8 mouse cellular contexts compared by ENCODE assay signal in the genomic region with DNA sequence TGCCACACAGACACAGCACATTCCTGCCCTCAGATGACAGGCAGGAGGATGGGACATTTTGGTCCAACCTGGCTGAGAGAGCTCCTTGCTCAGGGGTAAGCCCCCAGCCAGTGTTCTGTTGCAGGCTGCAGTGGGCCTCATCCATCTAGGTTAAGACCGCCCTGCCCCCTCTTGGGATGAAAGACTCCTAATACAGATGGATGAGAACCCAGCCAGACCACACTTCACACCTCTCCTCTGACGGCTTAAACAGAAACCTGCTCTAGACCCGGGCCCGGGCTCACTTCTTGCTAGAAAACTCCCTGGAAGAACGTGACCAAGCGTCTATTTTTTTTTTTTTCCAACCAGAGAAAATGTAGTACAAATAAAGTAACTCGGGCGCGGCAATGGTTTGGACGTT. TPM values are rescaled to one million over a fixed set of nuclear protein-coding genes. Genes with fewer than 3 reads are reported as not detected.
DNase-seq lines count a peak whose midpoint lies in the region; ATAC-seq and TF ChIP-seq lines count a peak whose summit lies in the region.

No protein-coding gene starts in this region.

- H3K36me3 ChIP-seq in heart, embryonic 13.5 days, result no peaks in the 10 kb centered on the region
- no peaks in the 10 kb centered on the region for H3K36me3 ChIP-seq in heart, adult 2 months (ENCODE audit: control insufficient read depth, insufficient read depth, low read length)
- no peaks in the 10 kb centered on the region for H3K36me3 ChIP-seq in hindbrain, embryonic 14.5 days (replicated peaks; ENCODE audit: control insufficient read depth, insufficient read depth)
- H3K36me3 ChIP-seq in midbrain, postnatal 0 days (ENCODE audit: insufficient read depth, low read length), result no peaks in the 10 kb centered on the region

- TF ChIP-seq EP300 in heart, adult 2 months (IDR thresholded peaks at IDR 0.05; ENCODE audit: insufficient read depth, low read depth, low read length), result no peak

- no peak overlapping the region for H3K9ac ChIP-seq in heart, embryonic 13.5 days
- no peak overlapping the region for H3K9ac ChIP-seq in heart, adult 2 months (ENCODE audit: low read depth, low read length)
- no peak overlapping the region for H3K9ac ChIP-seq in hindbrain, embryonic 14.5 days
- peak overlapping the region; percentile 63; the same call in 1 of the 2 replicates for H3K9ac ChIP-seq in midbrain, postnatal 0 days (replicated peaks; ENCODE audit: low read length, poor library complexity, severe bottlenecking)

- no peak overlapping the region for H3K27ac ChIP-seq in heart, embryonic 13.5 days (replicated peaks)
- no peak overlapping the region for H3K27ac ChIP-seq in heart, adult 2 months
- no peak overlapping the region for H3K27ac ChIP-seq in hindbrain, embryonic 14.5 days
- H3K27ac ChIP-seq in midbrain, postnatal 0 days (ENCODE audit: low read depth, low read length), result 0 out of 2 replicates have a peak overlapping the region, but pooled peaks have one; percentile 9

- H3K9me3 ChIP-seq in heart, embryonic 13.5 days, result no peaks in the 10 kb centered on the region
- no peaks in the 10 kb centered on the region for H3K9me3 ChIP-seq in hindbrain, embryonic 14.5 days (ENCODE audit: control insufficient read depth, low read length)
- H3K9me3 ChIP-seq in midbrain, postnatal 0 days (ENCODE audit: low read length), result no peaks in the 10 kb centered on the region

- no peak for TF ChIP-seq CTCF in heart, adult 2 months (IDR thresholded peaks at IDR 0.05)
- TF ChIP-seq CTCF in midbrain, postnatal 0 days (IDR thresholded peaks at IDR 0.05), result no peak

- no peak for DNase-seq in heart, adult 2 months
- peak; percentile 41 for DNase-seq in embryo, embryonic 11 days
- no peak for DNase-seq in hindbrain, embryonic 14.5 days (ENCODE audit: low spot score)
- DNase-seq in midbrain, postnatal 0 days (ENCODE audit: low spot score), result peak; percentile 15
- DNase-seq in urinary bladder, postnatal 10 days (ENCODE audit: low spot score), result no peak
- DNase-seq in frontal cortex, postnatal 36 days (ENCODE audit: low spot score in 2 of 2), result no peak
- no peak for DNase-seq in adrenal gland, postnatal 10 days

- intact Hi-C loops in heart, adult 2 months (cut with DNase I), result loop anchor here (5.0 kb wide), 1 partner anchor 97 kb away; the partner anchor contains the start of gene Med27

- no peak for TF ChIP-seq POLR2A in heart, adult 2 months (IDR thresholded peaks at IDR 0.05; ENCODE audit: insufficient read depth, low read depth, low read length)

- H3K4me3 ChIP-seq in heart, embryonic 13.5 days, result peak overlapping the region; percentile 73; the same call in 1 of the 2 replicates
- no peak overlapping the region; the same call in 1 of the 2 replicates for H3K4me3 ChIP-seq in heart, adult 2 months
- peak overlapping the region; percentile 49 for H3K4me3 ChIP-seq in hindbrain, embryonic 14.5 days (replicated peaks; ENCODE audit: low read length)
- H3K4me3 ChIP-seq in midbrain, postnatal 0 days (ENCODE audit: low read depth, low read length), result peak overlapping the region; percentile 60

- 7% methylated on average over 10 of the region's 10 CpGs for WGBS in heart, embryonic 13.5 days
- 30% methylated on average over 10 of the region's 10 CpGs for WGBS in heart, adult 2 months
- 5% methylated on average over 10 of the region's 10 CpGs for WGBS in hindbrain, embryonic 14.5 days
- 5% methylated on average over 10 of the region's 10 CpGs for WGBS in midbrain, postnatal 0 days

- ATAC-seq in heart, embryonic 13.5 days (ENCODE audit: extremely low read depth, insufficient number of reproducible peaks, low FRiP score, low TSS enrichment), result no peak
- ATAC-seq in hindbrain, embryonic 14.5 days (ENCODE audit: low FRiP score), result no peak
- ATAC-seq in midbrain, postnatal 0 days (ENCODE audit: low FRiP score), result no peak

- H3K4me2 ChIP-seq in heart, embryonic 13.5 days, result peak overlapping the region; percentile 93
- H3K4me2 ChIP-seq in hindbrain, embryonic 14.5 days (replicated peaks), result peak overlapping the region; percentile 97
- H3K4me2 ChIP-seq in midbrain, postnatal 0 days (ENCODE audit: low read depth, low read length, poor library complexity, severe bottlenecking), result peak overlapping the region; percentile 99

- peaks cover 43% of the 10 kb centered on the region for H3K4me1 ChIP-seq in heart, embryonic 13.5 days
- H3K4me1 ChIP-seq in heart, adult 2 months (ENCODE audit: control insufficient read depth, insufficient read depth, low read length), result no peaks in the 10 kb centered on the region
- peaks cover 55% of the 10 kb centered on the region; the same call in 1 of the 2 replicates for H3K4me1 ChIP-seq in hindbrain, embryonic 14.5 days (replicated peaks; ENCODE audit: control insufficient read depth, insufficient read depth, low read length)
- H3K4me1 ChIP-seq in midbrain, postnatal 0 days (ENCODE audit: insufficient read depth, low read length), result peaks cover 19% of the 10 kb centered on the region

- H3K27me3 ChIP-seq in heart, embryonic 13.5 days (replicated peaks), result peaks cover 100% of the 10 kb centered on the region
- H3K27me3 ChIP-seq in heart, adult 2 months (ENCODE audit: control insufficient read depth, insufficient read depth, low read length), result 0 out of 2 replicates have a peak, but pooled peaks cover 1% of the 10 kb centered on the region
- peaks cover 41% of the 10 kb centered on the region for H3K27me3 ChIP-seq in hindbrain, embryonic 14.5 days (ENCODE audit: control insufficient read depth, insufficient read depth, low read length)
- peaks cover 12% of the 10 kb centered on the region; the same call in 1 of the 2 replicates for H3K27me3 ChIP-seq in midbrain, postnatal 0 days (ENCODE audit: insufficient read depth, low read length)

- no peaks in the 10 kb centered on the region for H3K79me2 ChIP-seq in heart, adult 2 months (replicated peaks; ENCODE audit: control insufficient read depth, insufficient read depth, low read length)

RNA-seq across cellular contexts. Expression of gene Ntng2, which starts 3.0 kb away (rescaled TPM):
- 0.19 and 0.28 TPM in 2 replicates for polyA plus RNA-seq in heart, embryonic 13.5 days (2015; fragmentation: Nextera tagmentation; extraction: Ambion mirVana)
- 1 to 10 TPM; 7.0 to 7.9 TPM for total RNA-seq in heart, adult 2 months (2021)
- 9.7 and 17.1 TPM in 2 replicates for polyA plus RNA-seq in heart, adult 2 months (2012; rRNA removed)
- 2.9 and 3.9 TPM in 2 replicates for polyA plus RNA-seq in hindbrain, embryonic 14.5 days (2014; fragmentation: Nextera tagmentation; extraction: Ambion mirVana)
- 52.4 and 52.6 TPM in 2 replicates for total RNA-seq in midbrain, postnatal 0 days (2014; rRNA removed)
- 7.9 and 8.7 TPM in 2 replicates for polyA plus RNA-seq in midbrain, postnatal 0 days (2015; fragmentation: Nextera tagmentation; extraction: Ambion mirVana)
- 10 to 100 TPM; 16.2 to 24.2 TPM for total RNA-seq in adrenal gland, postnatal 10 days (2021)

Comparison
In these comparisons a context has a peak if more than half of its experiments do, and no peak if none do; other contexts are left out.
1. DNase-seq: peak in embryo, embryonic 11 days (single experiment) and midbrain, postnatal 0 days (single experiment); none in heart, adult 2 months (0 of 2), hindbrain, embryonic 14.5 days (single experiment), urinary bladder, postnatal 10 days (single experiment), frontal cortex, postnatal 36 days (0 of 2) and adrenal gland, postnatal 10 days (single experiment).
2. Peak in every context shown above with its lines, with median percentiles within 50 percentile points of each other: H3K4me2 ChIP-seq.